Mouse (Mus musculus) embryo, embryonic 10.5 days (tissue): ENCODE measurements around the gene Hist1h2aa.

ENCODE experiments used
- DNase-seq: peaks from one replicate; pipeline ENCODE4 v3.0.0-alpha.2; 2015; ENCODE audit warnings: low spot score

Hist1h2aa gene

DNA sequence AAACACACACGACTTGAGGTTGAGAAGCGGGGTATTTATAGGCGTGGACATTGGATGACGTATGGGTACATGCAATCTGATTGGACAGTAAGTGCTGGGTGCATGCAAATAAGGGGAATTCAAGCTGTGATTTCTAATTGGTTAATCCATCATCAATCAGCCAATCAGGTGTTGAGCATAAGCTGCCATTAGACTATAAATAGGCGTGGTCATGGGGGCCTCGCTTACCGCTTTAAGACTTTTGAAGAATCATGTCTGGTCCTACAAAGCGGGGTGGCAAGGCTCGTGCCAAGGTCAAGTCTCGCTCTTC is at the start of gene Hist1h2aa:
Hist1h2aa (plus strand) TSS at position 252 of the 310 bp plus-strand sequence.
- no peak for DNase-seq

DNA sequence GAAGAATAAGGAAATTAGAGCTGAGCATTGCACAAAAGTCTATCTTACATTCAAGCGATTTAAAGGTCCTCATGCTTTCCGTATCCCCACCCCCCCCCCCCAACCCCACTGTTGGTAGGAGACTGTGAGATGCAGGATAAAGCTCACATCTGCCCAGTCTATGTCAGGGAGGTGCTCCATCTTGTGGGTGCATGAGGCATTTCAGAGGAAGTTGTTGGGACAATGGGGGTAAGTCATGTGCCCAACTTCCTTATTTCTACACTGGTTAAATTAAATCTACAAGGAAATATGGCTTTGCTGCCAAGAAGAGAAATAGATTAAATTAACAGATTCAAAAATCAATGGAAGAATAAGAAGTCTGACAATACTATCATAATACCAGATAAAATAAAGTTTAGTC is 48.7 kb upstream of the Hist1h2aa start:
- DNase-seq: peak; percentile 51

DNA sequence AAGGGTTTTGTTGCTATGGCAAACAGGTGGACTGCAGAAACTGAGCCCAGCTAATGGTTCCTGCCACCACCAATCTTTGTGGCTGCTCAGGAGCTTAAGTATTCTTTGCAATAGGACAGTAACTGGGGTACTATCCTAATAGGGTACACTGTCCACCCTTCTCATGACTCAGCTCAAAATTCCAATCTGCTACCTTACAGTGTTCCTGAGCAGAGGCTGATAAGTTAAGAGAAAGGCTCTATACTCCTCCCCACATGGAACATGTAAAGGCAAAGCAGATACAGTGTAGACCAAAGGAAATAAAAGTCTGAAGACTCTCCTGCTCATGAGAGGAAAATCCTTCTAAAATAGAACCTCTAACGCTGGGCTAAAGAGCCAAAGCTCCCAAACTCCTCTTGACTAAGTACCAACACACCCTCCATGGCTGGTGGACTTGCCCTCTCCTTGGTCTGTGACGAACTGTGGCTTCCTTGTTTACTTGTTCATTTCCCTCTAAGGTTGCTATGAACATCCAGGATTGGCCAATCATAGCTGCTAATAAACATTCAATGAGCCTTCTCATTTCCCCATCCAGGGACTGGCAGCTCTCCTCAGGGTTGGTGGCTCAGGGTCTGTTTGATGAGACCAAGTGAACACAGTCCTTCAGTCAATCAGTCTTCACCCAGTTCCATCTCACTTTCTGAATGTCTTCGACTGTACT is 47.1 kb upstream of the Hist1h2aa start:
- no peak for DNase-seq

DNA sequence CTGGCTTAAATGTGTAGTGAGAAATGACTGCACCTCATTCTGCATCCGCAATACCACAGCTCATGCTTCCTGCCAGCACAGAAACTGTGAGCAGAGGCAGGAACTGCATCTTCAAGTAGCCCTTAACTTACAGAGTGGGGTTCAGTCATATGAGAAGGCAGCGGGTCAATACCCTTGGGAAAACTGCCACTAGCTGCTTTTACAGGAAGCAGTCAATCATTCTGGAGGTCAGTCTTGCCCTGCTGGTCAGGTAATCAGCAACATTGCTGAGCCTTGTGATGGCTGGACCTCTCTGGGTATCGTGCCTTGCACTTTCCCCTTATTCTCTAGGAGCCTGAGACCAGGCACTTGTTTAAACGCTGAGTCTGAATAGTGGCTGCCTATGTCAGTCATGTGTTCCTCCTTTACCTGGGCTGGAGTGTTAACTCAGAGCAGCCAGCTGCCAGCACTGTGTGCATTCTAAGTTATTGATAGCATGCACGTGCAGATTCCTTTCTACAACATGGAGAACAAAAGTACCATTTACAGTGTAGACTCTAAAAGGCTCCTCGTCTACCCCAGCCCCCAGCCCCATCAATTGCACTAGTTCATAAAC is 45.2 kb upstream of the Hist1h2aa start:
- DNase-seq: peak; percentile 54

DNA sequence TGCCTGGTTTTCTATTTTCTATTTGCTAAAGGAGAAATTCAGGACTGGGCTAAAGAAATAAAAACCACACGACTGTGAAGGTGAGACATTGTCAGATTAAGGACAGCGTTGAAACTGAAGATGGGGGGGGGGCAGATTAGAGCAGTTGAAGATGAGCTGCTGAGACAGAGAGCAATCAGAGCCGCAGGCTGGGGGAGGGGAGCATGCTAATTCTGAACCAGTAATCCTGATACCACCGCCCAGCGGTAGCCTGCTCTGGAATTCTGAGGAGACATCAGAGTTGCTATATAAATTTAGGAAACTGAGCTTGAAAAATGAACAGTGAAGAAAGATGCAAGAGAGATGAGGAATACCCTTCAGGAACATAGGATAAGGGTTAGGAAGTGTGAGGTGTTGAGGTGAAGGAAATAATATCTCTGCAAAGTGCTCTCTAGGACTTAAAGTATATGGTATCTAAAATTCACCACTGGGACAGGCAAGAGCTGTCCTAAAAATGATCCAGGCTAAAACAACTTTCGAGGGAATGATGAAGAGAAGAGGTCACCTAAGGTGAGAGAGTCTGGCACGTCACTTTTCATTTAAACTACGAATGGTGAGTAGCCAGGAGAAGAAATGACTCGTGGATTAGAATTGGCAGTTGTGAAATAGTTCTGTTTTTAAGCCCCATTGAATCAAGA is 41.5 kb upstream of the Hist1h2aa start:
- no peak for DNase-seq

DNA sequence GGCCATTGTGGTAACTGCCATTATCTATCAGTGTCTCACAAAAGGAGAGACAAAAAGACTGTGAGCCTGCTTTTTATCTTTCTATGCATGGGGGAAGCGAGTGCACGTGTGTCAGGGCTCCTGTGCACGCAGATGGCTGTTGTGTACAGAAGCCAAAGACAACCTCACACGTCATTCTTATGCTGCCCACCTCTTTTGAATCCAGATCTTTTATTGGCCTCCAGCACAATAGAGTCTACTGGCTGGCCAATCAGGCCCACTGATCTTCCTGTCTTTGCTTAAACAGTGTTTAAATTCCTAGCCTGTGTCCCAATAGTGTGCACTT is 41.0 kb upstream of the Hist1h2aa start:
- DNase-seq: peak; percentile 48

DNA sequence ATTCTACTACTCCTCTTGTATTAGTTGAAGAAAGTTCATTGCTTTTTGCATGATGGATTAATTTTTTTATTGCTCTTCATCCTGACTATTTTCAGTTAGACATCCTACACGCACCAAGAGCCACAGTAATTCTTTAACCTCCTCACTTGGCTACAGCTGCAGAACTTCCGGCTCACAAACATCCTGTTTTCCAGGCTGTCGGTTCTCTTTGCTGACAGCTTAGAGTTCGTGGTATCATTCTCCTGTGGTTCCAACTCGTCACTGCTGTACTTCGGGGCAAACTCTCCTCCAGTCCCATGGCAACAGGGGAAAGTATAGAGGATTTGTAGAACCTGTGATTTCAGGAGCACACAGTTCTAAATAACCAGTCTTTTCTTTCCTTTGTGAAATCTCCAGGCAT is 36.0 kb upstream of the Hist1h2aa start:
- DNase-seq: no peak

DNA sequence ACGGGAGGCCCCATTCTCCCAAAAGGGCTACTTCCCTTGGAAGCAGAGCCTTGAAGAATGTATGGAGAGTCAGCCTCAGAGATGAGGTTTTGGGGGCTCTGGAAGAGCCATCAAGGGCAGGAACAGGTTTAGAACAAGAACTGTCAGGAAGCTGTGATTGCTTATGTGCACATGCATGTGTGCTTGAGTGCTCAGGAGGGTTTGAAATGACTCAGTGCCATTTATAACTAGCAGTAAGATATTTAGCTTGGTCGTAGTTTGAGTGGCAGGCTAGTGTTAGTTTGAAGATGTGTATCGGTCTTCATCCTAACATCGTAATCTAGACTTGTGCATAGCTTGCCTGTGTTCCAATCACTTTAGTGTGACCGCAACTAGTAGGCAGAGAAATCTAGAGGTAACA is 27.4 kb upstream of the Hist1h2aa start:
- DNase-seq: no peak

DNA sequence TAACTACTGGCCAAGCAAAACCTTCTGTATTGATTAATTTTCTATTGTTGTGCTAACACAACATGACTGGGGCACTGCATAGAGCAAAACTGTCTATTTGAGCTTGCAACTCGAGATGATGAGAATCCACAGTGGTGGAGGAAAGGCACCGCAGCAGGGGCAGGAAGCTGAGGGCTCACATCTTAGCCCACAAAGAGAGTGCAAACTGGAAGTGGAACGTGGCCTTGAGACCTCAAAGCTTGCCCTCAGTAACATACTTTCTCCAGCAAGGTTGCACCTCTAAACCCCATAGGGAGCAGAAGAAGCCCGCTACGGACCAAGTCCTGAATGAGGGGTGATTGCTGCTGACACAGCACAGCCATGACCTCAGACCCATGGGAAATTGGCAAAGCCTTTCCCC is 24.1 kb upstream of the Hist1h2aa start:
- DNase-seq: no peak

DNA sequence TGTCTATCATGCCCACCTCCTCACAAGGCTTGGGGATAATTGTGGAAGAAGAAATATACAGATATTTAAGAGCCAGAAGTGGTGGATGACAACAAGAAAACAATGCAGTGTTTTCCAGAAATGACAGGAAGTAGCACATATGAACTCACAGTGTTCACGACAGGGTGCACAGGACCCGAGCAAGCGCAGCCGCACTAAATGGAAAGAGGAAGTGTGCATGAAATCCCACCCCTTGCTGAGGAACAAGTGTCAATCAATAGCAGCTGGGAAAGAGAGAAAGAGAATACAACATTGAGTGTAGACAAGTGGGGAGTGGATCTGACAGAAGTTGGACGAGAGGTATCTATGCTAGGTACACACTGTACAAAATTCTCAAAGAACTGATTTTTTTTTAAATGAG is 22.9 kb upstream of the Hist1h2aa start:
- DNase-seq: no peak

DNA sequence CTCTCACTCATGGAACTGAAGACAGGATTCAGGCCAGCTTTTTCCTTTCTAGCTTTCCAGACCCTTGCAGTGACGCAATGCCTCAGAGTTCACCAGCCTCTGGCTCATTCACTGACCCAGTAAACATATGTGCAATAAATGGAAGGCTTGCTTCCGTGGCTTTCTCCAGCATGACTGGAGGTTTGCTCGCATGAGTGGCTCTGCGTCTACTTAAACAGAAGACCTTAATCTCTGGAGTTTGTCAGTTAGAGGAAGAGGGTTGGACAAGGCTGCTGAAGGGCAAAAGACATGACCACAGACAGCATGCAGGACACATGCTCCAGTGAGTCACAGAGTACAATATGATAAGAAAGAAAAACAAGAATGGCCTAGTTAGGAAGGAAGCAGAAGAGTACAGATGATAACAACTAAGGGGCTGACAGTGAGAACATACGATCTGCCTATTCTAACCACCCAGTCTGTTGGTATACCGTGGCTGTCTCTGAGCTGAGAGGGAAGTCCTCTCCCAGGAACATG is 20.4 kb upstream of the Hist1h2aa start:
- peak; percentile 24 for DNase-seq

DNA sequence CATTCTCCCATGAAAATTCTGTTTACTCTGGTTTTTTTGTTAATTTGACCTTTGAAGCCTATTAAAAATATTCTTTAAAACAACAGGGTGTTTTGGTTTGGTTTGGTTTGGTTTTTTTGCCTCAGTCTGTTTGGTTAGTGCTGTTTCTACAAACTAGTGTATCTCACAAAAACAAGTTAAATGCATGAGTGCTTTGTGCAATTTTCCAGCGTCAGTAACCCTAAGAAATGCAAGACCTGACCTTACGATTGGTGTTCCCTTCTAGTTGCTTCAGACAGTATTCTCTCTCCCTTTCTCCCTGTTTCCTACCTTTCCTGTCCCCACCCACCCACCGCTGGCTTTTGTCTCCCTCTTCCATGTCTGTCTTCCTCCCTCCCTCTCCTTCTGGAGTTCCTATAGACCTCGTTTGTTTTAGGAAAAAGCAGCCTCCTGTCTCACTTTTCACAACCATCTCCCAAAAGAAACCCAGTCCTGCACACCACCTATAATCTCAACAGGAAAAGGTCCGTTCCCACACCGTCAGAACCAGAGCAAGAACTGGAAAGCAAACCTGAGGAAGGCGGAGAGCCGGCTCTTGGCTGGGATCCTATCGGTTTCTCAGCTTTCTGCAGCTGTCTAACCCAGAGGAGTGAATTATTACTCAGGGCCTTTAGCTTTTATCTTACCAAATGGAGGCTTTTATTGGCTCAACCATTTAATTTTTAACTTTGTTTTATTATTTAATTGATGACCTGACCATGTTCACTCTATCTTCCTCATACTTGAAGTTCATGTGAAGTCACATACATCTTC is 19.7 kb upstream of the Hist1h2aa start, which contains the start of gene Slc17a4:
Slc17a4 (minus strand) TSS at position 634 of the 792 bp plus-strand sequence.
- no peak for DNase-seq

DNA sequence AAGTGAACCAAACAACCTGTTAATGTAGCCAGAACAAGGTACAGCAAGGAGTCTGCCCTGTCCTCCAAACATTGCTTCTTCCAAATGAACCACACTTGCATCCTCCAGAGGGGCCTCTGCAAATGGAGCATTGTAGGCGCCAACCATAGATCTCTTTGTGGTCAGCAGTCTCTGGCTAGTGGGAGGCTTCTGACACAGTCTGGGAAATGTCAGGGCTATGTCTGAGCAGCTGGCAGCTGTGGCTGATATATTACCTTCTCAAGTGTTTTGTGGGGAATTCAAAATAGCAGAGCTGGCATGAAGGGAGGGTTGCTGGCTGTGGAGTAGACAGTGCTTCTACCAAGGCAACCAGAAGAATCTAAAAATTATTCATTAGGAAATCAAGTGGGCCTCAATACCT is 18.1 kb upstream of the Hist1h2aa start:
- DNase-seq: peak; percentile 24

DNA sequence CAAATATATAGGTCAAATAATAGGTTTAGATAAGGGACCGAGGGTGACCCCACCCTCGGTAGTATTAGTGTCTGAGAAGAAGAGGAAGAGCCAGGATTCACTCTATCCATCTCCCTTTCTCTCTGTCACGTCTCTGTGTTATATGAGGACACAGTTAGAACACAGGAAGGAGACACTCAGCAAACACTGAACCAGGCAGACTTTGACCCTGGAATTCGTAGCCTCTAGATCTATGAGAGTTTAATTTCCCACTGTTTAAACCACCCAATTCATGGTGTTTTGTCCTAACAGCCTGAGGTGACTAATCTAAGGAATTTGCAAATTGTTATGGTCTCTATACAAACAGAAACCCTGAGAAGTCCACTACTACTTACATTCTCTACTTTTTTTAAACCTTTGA is 16.6 kb upstream of the Hist1h2aa start:
- DNase-seq: no peak

DNA sequence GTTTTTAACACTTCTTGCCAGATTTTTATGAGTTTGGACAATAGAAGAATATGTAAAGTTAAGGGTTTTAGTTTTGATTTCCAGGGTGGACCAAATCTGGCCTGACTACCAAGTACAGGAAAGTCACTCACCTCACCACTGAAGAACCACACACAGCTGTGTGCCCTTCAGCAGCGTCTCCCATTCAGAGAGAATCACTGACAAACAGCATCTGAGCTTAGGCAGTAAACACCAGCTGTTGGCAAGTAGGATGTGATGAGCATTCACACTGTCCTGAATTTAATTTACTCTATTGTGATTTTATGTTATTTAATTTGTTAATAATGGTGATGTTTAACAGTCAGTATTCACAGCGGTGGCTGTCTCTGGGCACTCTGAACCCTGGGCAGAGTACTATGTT is 8.5 kb upstream of the Hist1h2aa start:
- DNase-seq: no peak

DNA sequence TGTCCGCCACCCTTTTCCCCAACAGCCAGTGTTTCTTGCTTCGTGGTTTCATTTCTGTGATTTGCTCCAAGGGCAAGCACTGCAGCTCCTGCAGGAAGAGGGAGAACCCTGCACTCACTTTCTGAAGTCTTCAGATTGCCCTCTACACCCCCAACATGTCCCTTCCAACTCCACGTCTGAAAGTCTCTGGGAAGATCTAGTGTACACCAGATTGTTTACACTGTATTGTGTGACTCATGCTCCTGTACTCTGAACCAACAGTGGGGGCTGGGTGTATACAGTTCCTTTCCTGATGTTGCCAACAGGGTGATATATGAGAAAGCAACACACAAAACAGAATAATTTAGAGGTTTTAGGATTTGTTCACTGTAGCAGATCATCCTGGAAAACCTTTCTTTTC is 5.6 kb upstream of the Hist1h2aa start:
- no peak for DNase-seq

DNA sequence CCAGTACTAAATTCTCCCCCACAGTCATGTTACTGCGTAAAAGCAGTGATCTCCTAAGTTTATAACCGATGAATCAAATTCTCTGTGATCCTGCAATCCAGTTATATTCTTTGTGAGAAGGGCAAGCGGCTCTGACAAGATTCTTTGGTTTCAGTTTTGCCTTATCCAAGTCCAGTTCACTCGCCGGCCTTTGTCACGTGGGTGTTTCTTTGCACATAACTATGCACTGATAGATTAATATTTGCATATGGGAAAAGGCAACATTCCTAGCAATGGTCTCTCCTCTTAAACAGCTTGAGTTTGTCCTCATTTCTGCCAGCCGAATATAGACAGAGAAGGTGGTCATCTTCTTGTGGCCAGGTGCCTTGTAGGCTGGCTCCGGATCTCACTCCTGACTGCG is 3.8 kb upstream of the Hist1h2aa start:
- DNase-seq: no peak

DNA sequence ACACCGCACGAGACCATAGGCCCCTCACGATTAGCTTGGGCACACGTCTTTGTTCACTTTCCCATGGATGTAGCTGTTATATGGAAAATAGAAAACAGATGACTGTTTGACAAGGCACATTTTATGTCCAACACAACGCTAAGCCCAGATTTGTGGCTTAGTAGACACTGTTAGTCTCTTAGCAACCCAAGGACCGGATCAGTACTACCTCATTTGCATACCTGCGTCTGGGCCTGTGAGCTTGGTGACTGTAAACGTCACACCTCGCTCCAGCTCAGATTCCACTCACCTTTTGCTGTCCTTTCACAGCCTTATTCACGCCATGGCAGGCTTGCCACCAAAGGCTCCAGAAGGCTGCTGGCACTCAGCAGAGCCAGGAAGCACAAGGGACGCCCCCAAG is 3.4 kb upstream of the Hist1h2aa start:
- no peak for DNase-seq

DNA sequence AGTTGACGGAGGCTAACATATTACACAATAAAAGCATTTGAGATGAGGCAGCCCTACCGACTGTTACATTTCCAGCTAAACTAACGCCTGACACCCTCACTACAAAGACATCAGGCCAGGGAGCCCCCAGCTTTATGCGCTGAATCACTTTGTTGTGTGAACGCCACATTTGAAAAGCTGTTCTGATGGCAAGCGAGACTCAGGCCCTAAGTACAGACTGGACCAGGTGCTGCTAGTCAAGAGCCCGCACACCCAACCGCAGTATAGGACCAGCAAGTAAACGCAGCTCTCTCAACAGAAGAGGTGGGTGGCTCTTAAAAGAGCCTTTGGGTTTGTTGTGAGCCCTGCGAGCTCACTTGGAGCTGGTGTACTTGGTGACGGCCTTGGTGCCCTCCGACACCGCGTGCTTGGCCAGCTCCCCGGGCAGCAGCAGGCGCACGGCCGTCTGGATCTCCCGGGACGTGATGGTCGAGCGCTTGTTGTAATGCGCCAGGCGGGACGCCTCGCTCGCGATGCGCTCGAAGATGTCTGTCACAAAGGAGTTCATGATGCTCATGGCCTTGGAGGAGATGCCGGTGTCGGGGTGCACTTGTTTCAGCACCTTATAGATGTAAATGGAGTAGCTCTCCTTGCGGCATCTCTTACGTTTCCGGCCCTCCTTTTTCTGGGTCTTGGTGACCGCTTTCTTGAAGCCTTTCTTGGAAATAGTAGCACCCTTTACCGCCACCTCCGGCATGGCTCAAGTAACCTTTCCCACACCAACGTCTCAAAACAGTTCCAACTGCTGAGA is 646 bp upstream of the Hist1h2aa start, which contains the start of gene Hist1h2ba:
Hist1h2ba (minus strand) TSS at position 736 of the 790 bp plus-strand sequence.
- DNase-seq: no peak

DNA sequence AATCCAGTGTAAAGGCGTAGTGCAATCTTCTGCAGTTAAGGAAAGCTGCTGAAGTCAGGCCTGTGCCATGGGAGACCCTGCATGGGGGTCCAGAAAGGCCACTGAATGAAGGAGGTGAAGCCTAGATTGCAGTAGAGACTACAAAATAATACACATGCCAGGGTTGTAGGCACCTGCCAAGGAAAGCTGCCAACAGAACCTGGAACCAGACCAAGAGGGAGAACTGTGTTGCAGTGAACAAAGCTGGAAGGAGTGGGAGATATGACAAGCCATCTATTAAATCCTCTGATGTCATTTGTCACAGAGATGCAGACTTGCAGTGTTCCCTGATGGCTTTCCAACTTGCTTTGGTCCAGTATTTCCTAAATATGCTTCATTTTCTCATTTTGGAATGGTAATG is 4.4 kb downstream of the Hist1h2aa start:
- no peak for DNase-seq

DNA sequence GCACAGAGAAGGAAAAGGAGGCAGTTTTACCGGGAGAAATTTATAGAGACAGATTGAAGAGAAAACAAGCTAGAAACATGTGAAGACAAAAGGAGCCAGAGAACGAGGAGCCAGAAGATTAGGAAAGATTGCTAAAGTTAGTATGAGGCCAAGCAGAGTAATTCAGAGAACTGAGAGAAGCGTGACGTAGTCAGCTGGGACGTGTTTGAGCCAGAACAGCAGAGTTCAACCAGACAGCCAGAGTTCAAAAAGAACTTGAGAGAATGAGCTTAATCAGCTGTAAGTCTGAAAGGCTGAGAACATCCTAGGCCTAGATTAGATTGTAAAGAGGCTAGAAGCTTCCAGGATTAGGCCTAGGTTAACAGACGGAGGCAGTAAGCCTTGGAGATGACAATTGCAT is 6.0 kb downstream of the Hist1h2aa start:
- DNase-seq: no peak

DNA sequence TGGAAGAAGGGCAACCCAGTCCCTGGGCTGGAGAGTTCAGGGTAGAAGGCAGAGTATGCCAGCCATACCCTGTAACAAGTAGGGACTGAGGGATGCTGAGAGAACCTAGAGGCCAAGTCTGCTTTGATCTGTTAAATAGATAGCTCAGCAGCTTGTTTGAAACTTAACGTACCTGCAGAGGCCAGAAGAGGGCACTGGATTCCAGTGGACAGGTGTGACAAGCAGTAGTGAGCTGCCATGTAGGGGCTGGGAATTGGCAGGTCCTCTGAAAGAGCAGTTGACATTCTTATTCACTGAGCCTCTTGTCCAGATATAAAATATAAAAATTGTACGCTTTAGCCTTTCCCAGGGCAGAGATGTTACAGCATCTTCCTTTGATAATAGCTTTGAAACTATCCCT is 8.6 kb downstream of the Hist1h2aa start:
- peak; percentile 23 for DNase-seq
